Mouse (Mus musculus) adrenal gland, adult (tissue): Measurements from ENCODE around the gene Mcemp1.

Source experiments
- DNase-seq, 2 experiments: peaks; one replicate each; pipeline ENCODE4 v3.0.0; 2022 to 2023; ENCODE audit warnings: low spot score in 1 of 2; ENCODE audit not compliant: inconsistent age in 2 of 2

The Mcemp1 gene

DNA sequence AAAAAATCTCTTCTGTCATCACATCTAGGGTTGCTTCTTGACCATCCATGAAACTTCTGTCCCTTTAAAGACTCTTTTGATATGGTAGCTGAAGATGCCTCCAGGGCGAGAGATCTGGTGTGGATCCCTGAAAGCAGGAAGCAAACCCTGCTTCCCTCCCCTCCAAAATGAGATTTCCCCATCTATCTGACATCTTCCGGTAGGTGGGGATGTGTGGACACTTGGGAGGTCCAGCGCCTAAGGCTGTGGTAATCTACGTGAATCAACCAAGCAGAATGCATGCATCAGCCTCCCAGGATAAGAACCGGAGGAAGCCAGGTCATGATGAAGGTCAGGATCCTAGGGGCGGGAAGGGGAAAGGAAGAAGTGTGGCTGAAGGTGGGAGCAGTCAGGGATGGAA, at the start of gene Mcemp1:
Gene Mcemp1 (plus strand): TSS at position 248 of the 400 bp plus-strand sequence.
- DNase-seq, result no peak

DNA sequence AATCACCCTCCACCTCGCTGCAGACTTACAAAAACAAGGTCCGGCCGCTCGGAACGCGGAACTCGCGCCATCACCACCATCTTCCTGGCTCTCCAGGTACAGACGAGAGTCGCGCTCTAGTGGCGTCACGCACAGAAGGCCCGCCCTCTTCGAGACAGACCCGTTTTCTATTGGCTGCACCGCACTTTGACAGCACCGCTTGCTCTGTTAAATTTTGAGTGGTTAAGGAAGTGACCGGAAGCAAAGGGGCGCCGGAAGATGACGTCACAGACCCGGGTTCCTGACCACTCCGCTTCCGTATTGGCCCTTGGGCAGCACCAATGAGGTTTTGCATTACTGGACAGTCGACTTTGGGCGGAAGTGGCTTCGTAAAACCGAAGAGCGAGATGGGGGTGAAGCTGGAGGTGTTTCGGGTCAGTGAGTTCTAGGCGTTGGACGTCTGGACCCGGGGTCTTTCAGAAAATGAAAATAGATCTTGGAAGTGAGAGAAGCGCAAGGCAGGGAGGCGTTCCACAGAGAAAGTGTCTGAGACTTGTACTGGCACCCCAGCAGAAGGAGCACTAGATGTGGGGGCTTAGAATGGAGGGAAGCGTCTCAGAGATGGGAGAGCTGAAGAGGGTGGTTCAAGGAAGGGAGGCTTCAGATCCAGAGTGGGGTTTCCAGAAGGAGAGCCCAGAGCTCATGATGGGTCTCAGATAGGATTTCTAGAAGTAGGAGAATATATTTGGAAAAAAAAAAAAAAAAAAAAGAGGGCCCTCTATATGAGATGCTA, 44.2 kb upstream of the Mcemp1 start, which contains the start of the genes Xab2 and Pet100:
Gene Xab2 (minus strand): TSS at position 118 of the 772 bp plus-strand sequence.
Gene Pet100 (plus strand): TSS at position 350 of the 772 bp plus-strand sequence.
- DNase-seq, result peak; percentile 99

DNA sequence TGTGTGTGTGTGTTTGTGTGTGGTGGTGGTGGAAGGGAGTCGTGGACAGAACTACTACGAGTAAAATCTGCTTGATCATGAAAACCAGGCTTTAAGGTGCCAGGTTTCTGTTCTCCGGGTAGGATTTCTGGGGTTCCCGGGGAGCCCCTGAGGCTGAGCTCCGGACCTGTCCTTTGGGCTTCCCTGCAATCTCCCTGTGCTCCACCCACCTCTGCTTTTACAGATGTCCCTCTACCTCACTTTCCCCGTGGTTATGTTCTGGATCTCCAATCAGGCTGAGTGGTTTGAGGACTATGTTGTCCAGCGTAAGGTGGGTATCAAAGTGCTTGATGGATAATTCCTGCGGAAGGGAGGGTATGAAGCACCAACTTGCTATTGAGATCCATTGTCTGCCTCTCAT, 43.4 kb upstream of the Mcemp1 start:
- DNase-seq, result no peak

DNA sequence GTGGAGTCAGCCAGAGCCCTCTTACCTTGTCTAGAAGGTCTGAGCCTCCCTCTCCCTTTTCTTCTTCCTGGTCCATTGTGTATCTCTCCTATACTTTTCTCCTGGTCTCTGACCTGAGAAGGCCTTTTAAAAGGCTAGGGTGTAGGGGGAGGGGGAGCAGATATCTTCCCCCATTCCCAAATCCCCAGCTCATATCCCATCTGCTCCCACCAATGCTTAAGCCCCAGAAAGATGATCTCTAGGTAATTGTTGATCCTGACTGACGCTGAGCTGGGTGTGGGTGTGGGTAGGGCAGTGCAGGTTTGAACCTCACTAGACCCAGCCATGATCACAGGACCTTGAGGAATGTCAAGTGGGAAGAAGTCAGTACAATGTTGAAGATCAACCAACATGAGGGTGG, 40.1 kb upstream of the Mcemp1 start, which contains the start of gene Pcp2:
Gene Pcp2 (minus strand): TSS at position 101 of the 400 bp plus-strand sequence.
- DNase-seq, result no peak

DNA sequence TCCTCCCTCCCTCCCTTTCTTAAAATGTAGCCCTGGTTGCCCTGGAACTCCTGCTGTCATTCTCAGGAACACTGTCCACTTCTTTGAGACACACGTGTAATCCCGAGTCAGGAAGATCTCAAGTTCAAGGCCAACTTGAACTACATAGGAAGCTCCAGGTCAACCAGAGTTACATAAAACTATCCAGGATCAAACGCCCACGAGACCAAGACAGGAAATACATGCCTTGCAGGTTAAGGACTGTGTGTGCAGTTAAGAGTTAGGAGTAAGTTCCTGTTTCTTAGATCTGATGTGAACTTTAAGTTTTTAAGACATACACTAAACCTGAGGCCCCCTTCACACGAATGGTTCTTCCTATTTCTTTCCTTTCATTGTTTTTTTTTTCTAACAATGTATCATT, 38.6 kb upstream of the Mcemp1 start:
- no peak for DNase-seq

DNA sequence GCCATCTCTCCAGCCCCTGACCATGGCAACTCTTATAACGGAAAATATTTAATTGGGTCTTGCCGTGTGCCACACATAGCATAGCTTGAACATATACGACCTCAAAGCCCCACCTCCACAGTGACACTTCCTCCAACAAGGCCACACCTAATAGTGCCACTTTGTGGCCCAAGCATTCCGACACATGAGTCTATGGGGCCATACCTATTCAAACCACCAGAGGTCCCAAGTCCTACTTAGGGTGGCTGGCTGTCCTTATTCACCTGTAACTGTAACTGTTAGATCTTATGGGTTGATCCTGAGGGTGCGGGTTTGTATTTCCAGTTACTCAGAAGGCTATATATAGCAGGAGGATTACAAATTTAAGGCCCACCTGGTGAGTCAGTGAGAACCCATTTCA, 37.5 kb upstream of the Mcemp1 start:
- no peak for DNase-seq

DNA sequence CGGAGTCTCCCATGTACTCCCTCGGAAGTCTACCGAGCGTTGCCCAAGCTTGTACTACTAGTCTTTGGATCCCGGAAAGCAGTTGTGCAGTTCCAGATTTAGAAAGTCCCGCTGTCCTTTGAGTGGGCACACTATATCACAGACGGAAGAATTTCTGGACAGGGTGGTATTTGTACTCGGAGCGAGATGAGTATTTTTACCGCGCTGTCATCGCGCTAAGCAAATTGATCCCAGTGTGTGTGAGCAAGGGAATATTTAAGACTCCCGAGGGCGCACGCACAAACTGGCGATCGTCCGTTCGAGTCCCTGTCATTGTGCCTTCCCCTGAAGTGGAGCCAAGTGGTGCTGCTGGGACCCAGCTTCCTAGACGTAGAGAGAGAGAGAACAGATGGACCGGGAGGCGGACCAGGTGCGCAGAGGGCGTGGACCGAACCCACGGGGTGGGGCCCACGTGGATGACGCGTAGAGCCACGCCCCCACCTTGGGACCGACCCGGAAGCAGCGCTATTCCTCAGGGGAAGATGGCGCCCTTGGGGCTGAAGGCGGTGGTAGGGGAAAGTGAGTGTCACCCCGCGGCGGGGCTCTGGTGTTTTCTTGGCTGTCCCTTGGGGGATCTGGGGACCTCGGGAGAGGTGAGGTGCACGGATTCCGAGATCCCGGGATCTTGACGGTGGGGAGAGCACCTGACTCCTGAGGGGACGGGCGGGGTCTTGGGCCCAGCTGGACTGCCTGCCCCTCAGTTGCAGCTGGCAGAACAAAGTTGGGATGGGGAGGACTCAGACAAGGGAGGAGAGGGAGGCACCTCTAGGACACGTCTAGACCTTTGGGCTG, 34.7 kb upstream of the Mcemp1 start, which contains the start of gene Stxbp2:
Gene Stxbp2 (plus strand): TSS at position 309 of the 831 bp plus-strand sequence.
- DNase-seq, result peak; percentile 80 to 91

DNA sequence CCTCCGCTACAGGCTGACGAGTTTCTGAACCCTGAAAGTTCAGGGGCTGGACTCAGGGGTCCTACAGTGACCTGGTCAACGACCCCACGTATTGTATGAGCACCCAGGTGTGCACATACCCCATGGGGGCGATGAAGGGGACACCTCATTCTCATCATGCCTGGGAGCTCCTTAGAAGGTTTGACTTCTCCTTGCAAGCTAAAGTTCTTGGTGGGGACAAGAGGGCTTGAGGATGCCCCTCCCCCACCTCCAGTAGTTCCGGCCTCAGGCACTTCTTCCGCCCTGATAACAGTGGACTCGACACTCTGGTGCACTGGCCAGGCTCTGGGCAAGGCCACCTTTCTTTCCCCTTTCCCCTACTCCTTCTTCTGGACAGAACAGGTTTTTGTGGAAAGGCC, 34.1 kb upstream of the Mcemp1 start:
- no peak for DNase-seq

DNA sequence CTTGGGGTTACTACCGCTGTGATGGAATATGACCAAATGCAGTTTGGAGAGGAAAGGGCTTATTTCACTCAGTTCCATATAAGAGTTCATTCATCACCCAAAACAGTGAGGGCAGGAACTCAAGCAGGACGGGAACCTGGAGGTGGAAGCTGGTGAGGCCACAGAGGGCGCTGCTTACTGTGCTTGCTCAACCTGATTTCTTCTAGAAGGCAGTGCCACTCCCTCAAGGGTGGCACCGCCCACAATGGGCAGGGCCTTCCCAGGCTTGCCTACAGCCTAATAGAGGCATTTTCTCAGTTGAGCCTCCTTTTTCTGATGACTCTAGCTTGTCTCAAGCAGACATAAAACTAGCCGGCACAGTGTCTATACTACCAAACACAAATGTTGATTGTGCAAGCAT, 19.8 kb upstream of the Mcemp1 start:
- peak; percentile 50 to 83 for DNase-seq

DNA sequence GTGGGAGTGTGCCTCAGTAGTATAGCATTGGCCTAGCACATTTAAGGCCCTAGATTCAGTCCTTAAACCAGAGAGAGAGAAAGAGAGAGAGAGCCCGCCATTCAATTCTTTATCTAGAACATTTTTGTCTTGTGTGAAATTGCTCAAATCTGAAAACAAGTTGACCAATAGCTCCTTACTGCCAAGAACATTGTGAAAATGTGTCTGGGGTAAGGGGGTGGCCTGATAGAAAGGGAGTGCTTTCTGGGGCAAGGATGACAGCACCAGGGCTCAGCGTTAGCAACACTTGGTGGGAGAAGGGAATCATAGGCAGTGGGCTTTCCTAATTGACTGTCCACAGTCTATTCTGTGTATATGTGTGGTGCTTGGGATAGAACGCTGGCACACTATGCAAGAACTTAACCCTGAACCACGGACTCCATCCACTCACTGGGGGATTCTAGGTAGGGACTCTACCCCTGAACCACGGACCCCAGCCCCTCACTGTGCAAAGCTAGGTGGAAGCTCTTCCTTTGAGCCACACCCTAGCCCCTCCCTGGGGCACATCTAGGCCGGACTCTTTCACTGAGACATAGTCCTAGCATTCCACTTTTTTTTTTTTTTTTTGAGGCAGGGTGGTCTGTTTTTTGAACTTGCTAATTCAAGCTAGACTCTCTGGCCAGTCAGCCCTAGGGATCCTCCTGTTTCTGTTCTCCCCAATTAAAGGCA, 18.6 kb upstream of the Mcemp1 start:
- peak in 1 of 2 experiments; percentile 62 for DNase-seq

DNA sequence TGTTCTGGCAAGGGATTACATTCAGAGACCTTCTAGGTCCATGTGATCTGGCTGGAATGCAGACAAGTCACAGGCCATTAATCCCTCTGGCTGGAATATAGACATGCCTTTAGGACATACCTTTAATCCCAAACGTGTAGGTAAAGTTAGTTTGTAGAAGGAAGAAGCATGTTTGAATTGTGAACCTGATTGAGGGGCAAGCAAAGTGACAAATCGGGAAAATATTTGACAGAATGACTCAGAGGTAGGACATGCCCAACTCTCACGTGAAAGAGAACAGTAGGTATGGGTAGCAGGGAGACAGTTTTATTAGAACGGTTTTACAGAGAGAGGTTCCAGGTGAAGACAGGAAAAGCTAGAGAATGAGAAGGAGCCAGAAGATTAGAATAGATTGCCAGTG, 18.0 kb upstream of the Mcemp1 start:
- DNase-seq, result no peak

DNA sequence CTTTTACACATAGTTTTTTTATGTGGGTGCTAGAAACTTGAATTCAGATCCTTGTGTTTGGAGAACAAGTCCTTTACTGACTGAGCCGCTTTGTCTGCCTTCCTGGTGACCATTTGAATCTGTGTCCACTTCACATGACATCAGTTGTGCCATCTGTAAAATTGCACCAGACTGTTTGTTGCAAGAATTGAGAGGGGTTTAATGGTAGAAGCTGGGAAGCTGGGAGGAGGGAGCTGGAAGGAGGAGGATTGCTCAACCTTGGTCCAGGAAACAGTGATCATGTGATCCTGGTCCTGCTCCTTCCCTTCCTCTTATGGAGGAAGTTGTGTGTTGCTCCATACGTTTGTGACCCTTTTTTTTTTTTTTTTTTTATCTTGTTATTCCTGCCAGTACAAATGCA, 17.3 kb upstream of the Mcemp1 start:
- DNase-seq, result no peak

DNA sequence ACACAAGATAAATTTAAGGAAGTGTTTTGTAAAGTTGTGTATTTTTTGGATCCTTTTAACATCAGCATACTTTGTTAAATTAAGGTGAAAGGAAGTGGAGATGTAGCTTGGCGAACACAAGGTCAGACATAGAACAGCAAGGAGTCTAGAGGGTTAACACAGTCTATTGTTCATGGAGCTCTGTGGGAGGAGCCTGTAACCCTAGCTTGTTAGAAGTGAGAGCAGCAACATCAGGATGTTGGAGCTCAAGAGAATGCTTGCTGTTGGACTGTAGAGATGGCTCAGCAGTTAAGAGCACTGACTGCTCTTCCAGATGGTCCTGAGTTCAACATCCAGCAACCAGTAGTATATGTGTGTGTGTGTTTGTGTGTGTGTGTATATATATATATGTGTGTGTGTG, 16.6 kb upstream of the Mcemp1 start:
- no peak for DNase-seq

DNA sequence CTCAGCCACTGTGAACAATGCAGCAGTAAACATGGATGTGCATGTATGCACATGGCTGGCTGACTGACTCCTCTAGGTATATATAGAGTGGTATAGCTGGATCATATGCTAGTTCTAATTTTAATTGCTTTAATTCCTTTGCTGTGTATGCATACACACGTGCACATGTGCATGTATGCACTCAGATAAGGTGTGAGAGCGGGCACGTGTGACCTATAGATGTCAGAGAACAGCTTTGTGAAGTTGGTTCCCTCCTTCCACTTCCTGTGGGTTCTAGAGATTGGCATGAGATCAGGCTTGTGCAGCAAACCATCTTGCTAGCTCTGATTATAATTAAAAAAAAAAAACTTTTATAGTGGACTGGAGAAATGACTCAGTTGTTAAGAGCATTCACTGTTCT, 12.7 kb upstream of the Mcemp1 start:
- no peak for DNase-seq

DNA sequence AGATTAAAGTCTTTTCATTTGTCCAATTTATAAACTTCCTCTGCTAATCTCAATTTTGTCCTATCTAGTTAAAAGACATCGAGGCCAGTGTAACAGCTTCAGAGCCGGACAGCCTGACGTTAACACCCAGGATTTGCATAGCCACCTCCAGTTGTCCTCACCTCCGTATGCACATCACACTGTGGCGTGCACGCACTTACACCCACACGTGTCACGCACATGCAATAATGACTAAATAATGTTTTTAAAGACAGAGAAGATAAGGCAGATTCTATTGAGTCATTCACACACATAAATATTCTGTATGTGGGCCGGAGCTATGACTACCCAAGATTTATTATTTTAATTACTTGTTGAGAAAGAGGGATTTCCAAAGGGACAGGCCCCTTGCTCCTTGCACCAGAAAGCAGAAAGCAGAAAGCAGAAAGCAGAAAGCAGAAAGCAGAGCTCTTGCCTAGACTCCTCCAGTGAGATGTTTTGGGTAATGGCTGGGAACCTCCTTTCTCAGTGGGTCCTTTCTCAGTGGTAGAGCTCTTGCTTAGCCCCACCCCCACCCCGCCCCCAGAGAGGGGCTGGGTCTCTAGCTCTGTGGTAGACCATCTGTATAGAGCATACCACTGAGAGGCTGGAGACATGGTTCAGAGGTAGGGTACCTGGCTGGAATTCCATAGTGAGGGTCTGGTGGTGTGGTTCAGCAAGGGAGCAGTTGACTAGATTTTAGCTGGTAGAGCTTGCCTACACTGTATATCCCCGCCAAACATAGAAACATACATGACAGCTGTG, 10.6 kb upstream of the Mcemp1 start:
- DNase-seq, result no peak

DNA sequence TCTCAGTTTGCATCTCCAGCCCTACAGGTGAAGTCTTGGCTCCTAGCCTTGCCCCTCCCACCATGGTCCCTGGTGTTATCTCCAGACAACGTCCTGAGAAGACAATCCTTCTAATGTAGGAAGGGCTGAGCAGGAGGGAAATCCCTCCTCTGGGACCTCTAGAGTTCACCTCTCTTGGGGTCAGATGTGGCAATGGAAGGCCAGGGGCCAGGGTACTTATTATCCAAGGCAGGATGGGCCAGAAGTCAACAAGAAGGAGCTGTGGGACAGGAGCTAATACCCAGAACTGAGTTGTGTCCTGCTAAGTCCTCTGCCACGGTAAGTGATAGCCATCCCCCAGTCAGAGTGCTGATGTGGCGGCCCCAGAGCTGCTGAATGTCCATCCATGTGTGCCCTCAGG, 10.0 kb upstream of the Mcemp1 start, which contains the start of gene Retn:
Gene Retn (plus strand): TSS at position 245 of the 400 bp plus-strand sequence.
- DNase-seq, result peak in 1 of 2 experiments; percentile 55

DNA sequence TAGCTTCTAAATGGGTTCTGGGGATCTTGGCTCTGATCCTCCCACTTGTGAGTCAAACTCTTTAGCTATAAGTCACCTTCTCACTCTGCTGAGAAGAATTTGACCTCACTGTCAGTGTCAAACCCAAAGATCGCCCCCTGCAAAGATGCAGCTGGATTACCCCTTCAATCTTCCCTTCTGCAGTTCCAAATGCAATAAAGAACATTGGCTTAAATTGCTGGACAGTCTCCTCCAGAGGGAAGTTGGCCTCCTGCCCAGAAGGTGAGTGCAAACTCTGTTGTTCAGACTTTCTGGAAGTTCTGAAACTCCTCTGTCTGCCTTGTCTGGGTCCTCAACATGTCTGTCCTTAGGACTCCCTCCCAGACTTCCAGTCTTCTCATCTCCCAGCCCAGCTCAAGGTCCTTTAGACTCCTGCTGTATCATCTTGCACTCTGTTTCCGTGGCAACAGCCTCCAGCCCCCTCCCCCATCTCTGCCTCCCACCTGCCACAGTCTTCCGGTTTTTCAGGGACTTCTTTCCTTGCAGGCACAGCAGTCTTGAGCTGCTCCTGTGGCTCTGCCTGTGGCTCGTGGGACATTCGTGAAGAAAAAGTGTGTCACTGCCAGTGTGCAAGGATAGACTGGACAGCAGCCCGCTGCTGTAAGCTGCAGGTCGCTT, 8.7 kb upstream of the Mcemp1 start:
- DNase-seq, result no peak

DNA sequence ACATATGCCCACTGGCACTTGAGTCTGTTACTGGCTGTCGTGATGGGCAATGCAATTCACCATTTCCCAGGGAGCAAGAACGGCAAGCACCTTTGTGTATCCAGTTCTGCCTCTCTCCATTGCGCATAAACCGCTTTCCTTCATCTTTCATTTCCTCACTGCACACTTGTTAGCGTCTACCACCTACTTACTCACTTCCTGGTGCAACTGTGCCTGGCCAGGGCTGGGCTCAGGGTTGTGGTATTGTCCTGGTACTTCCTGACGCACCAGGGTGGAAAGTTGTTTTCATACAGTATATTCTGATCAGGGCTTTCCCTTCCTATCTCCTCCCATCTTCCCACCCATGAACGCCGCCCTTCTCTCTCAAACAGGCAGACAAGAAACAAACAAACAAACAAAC, 4.7 kb upstream of the Mcemp1 start:
- DNase-seq, result no peak

DNA sequence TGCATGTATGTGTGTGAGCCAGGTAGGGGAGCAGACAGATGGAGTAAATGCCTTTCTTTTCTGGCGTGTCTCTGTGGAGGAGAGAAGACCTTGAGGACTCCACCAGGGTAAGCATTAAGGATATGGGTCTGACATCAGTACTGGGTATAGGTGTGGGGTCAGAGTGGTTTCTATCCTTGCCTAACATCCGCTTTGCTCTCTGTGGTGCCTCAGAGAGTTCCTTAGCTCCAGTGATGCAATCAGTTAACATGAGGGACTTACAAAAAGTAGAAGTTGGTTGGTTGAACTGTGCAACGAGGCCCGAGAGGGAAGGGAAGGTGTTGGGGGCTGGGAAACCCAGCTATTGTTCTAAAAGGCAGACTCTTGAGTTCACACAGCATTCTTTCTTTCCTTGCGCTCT, 1.1 kb upstream of the Mcemp1 start:
- no peak for DNase-seq

DNA sequence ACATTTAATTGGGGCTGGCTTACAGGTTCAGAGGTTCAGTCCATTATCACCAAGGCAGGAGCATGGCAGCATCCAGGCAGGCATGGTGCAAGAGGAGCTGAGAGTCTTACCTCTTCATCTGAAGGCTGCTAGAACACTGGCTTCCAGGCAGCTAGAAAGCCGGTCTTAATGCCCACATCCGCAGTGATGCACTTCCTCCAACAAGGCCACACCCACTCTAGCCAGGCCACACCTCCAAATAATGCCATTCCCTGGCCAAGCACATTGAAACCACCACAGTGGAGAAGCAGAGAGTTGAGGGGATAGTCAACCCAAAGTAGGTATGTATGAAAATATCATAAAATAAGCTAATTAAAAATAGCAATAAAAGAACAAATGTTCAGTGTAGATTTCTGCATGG, 4.8 kb downstream of the Mcemp1 start:
- DNase-seq, result no peak
